Mouse (Mus musculus) ES-E14 (cell line): ENCODE measurements around the gene Vmo1.

Experiments used
- CHD2 ChIP-seq: IDR thresholded peaks from 2 replicates; pipeline ENCODE4 v1.6.1; 2014; ENCODE audit warnings: mild to moderate bottlenecking, low read depth, low read length, inconsistent platforms
- HCFC1 ChIP-seq: IDR thresholded peaks from 2 replicates; pipeline ENCODE4 v1.6.1; 2012; ENCODE audit warnings: low read length, inconsistent platforms, borderline replicate concordance; ENCODE audit not compliant: insufficient read depth
- MAFK ChIP-seq: IDR thresholded peaks from 2 replicates; pipeline ENCODE4 v1.6.1; 2014; ENCODE audit warnings: mild to moderate bottlenecking, low read depth, low read length, inconsistent platforms; ENCODE audit not compliant: insufficient read depth
- ZC3H11A ChIP-seq: IDR thresholded peaks from 2 replicates; pipeline ENCODE4 v1.6.1; 2012; ENCODE audit warnings: low read depth, mild to moderate bottlenecking, inconsistent platforms, low read length, borderline replicate concordance

DNA sequence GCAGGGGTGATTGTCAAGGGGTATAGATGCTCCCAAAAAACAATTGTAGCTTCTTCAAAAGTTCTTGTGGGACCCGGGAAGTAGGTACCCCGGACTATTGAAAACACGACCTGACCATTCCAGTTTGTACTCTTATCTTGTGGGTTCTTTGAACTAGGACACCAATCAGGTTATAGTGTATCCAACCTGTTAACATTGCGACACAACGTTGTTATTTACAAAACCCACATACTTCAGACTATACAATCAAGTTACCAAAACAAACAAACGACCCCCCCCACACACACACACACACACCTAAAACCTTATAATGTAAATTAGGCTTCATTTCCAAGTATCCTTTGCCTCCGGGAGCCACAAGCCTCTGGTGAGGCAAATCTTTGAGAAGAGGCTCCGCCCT is 10.4 kb upstream of the Vmo1 start:
- TF ChIP-seq HCFC1 (no peak), ZC3H11A (no peak), CHD2 (no peak), MAFK (no peak)
